9 mouse cellular contexts compared by ENCODE assay signal in genomic region chr5:115731732-115732175, GRCm38 (mm10). TPM values are rescaled to one million over a fixed set of nuclear protein-coding genes. Genes with fewer than 3 reads are reported as not detected.
DNase-seq lines count a peak whose midpoint lies in the region; ATAC-seq and TF ChIP-seq lines count a peak whose summit lies in the region.
"Had no signal": no experiment of that assay in that cellular context is flagged by ENCODE, and none has a peak within 500 bp of the region (broad histone marks: within the 10 kb centered on the region; RNA-seq: fewer than 3 reads in every experiment).

No protein-coding gene starts in this region.

- peak; percentile 12; the same call in 1 of the 2 replicates for ATAC-seq in hindbrain, embryonic 11.5 days (ENCODE audit: low FRiP score)
- ATAC-seq in granulocyte monocyte progenitor cell, adult 5-6 weeks (replicated peaks; ENCODE audit: poor library complexity, severe bottlenecking) = no peak

- peak; percentile 5 for DNase-seq in gastrocnemius, postnatal 14 days
- no peak for DNase-seq in gastrocnemius, postnatal 4 days (ENCODE audit: low spot score in 2 of 2)
- no peak for DNase-seq in spleen, adult 2 months (ENCODE audit: low read depth in 1 of 2, low spot score in 2 of 2)
- DNase-seq in spleen, postnatal 14 days (ENCODE audit: low spot score in 2 of 2) = no peak
- DNase-seq in hindbrain, embryonic 11.5 days (ENCODE audit: low spot score) = peak; percentile 69
- DNase-seq in mesoderm, embryonic 11.5 days (ENCODE audit: low read depth, low spot score) = peak; percentile 20
- no peak for DNase-seq in adrenal gland, adult 8-10 months

- peaks cover 7% of the 10 kb centered on the region; the same call in 1 of the 2 replicates for H3K27me3 ChIP-seq in spleen, adult 2 months (ENCODE audit: control insufficient read depth, insufficient read depth, low read length)
- peaks cover 2% of the 10 kb centered on the region; the same call in 1 of the 2 replicates for H3K27me3 ChIP-seq in hindbrain, embryonic 11.5 days (ENCODE audit: control insufficient read depth, insufficient read depth, low read length)

- peak overlapping the region; percentile 72 for H3K4me3 ChIP-seq in spleen, adult 2 months (ENCODE audit: extremely low read depth, insufficient read depth, insufficient read length)
- peak overlapping the region; percentile 70 for H3K4me3 ChIP-seq in hindbrain, embryonic 11.5 days (ENCODE audit: low read depth, low read length)

- no peaks in the 10 kb centered on the region for H3K9me3 ChIP-seq in hindbrain, embryonic 11.5 days (ENCODE audit: control insufficient read depth, low read length)

- WGBS in spleen, adult 2 months = 3% methylated on average over 58 of the region's 72 CpGs
- WGBS in hindbrain, embryonic 11.5 days = 0% methylated on average over 24 of the region's 72 CpGs

- no peak for TF ChIP-seq POLR2A in spleen, adult 2 months (IDR thresholded peaks at IDR 0.05; ENCODE audit: low read depth, low read length)

- H3K27ac ChIP-seq in spleen, adult 2 months (ENCODE audit: insufficient read depth, low read length) = peak overlapping the region; percentile 57; the same call in 1 of the 2 replicates
- H3K27ac ChIP-seq in hindbrain, embryonic 11.5 days (ENCODE audit: low read depth, low read length) = peak overlapping the region; percentile 94

- TF ChIP-seq CTCF in spleen, adult 2 months (IDR thresholded peaks at IDR 0.05; ENCODE audit: extremely low read depth, insufficient read depth, insufficient read length, insufficient replicate concordance) = no peak

- H3K4me2 ChIP-seq in hindbrain, embryonic 11.5 days (replicated peaks; ENCODE audit: low read depth, low read length) = peak overlapping the region; percentile 98

- H3K9ac ChIP-seq in hindbrain, embryonic 11.5 days (ENCODE audit: low read depth, low read length) = peak overlapping the region; percentile 71

- intact Hi-C loops in gastrocnemius, postnatal 14 days (cut with DNase I; ENCODE audit: low total_unique reads) = loop anchor here (10.0 kb wide), 1 partner anchor 77 kb away; no protein-coding TSS in a partner anchor

- no peaks in the 10 kb centered on the region for H3K36me3 ChIP-seq in spleen, adult 2 months (ENCODE audit: control insufficient read depth, insufficient read depth, low read length)
- H3K36me3 ChIP-seq in hindbrain, embryonic 11.5 days (ENCODE audit: control insufficient read depth, insufficient read depth, low read length) = no peaks in the 10 kb centered on the region
- H3K36me3 ChIP-seq: G1E had no signal

- H3K4me1 ChIP-seq in spleen, adult 2 months (ENCODE audit: control insufficient read depth, insufficient read depth, insufficient read length) = peaks cover 11% of the 10 kb centered on the region
- no peaks in the 10 kb centered on the region for H3K4me1 ChIP-seq in hindbrain, embryonic 11.5 days (replicated peaks; ENCODE audit: control insufficient read depth, insufficient read depth, low read length)

RNA-seq across cellular contexts. Expression of gene Bicdl1, which starts 0.3 kb away (rescaled TPM):
- total RNA-seq in gastrocnemius, postnatal 14 days (2021) = 1 to 10 TPM; 2.6 to 3.9 TPM
- 1 to 10 TPM; 6.8 to 6.9 TPM for total RNA-seq in gastrocnemius, postnatal 4 days (2021)
- polyA plus RNA-seq in spleen, adult 2 months (2012; rRNA removed) = 18.0 and 23.9 TPM in 2 replicates
- polyA plus RNA-seq in hindbrain, embryonic 11.5 days (2014; fragmentation: Nextera tagmentation; extraction: Ambion mirVana) = 12.0 and 15.8 TPM in 2 replicates
- total RNA-seq in adrenal gland, adult 8-10 months (2022) = 10 to 100 TPM; 11.1 to 18.1 (median 14.6) TPM
- 1.1 TPM in 1 of 2 replicates, not detected in the other for total RNA-seq in granulocyte monocyte progenitor cell, adult 5-6 weeks (2014; fragmentation: Nextera tagmentation)
- 0.34 and 2.3 TPM in 2 replicates for total RNA-seq in granulocyte monocyte progenitor cell, adult 5-6 weeks (2017)

Comparison
In these comparisons a context has a peak if more than half of its experiments do, and no peak if none do; other contexts are left out.
1. DNase-seq: peak in gastrocnemius, postnatal 14 days (single experiment), hindbrain, embryonic 11.5 days (single experiment) and mesoderm, embryonic 11.5 days (single experiment); none in gastrocnemius, postnatal 4 days (0 of 2), spleen, adult 2 months (0 of 2), spleen, postnatal 14 days (0 of 2) and adrenal gland, adult 8-10 months (single experiment).